Mouse (Mus musculus) forebrain, embryonic 10.5 days (tissue): ENCODE data around the gene Srgap3. TPM values are rescaled to one million over a fixed set of nuclear protein-coding genes. Genes with fewer than 3 reads are reported as not detected.

ENCODE experiments used
- DNase-seq: peaks from one replicate; pipeline ENCODE4 v3.0.0-alpha.2; 2017; ENCODE audit warnings: low spot score; ENCODE audit errors: extremely low spot score
- H3K27ac ChIP-seq: fragments of 300-500 bp; sonication (generic); 2 replicates; pipeline ENCODE4 v1.5.1; 2016; ENCODE audit warnings: mild to moderate bottlenecking
- H3K27me3 ChIP-seq: fragments of 300-500 bp; sonication (generic); 2 replicates; pipeline ENCODE4 v1.6.1; 2016; ENCODE audit warnings: mild to moderate bottlenecking; ENCODE audit not compliant: poor library complexity, severe bottlenecking
- H3K36me3 ChIP-seq: fragments of 300-500 bp; sonication (generic); replicated peaks from 2 replicates; pipeline ENCODE4 v1.6.1; 2016; ENCODE audit warnings: mild to moderate bottlenecking, moderate library complexity
- H3K4me1 ChIP-seq: fragments of 300-500 bp; sonication (generic); 2 replicates; pipeline ENCODE4 v1.6.1; 2016
- H3K4me3 ChIP-seq: fragments of 300-500 bp; sonication (generic); 2 replicates; pipeline ENCODE4 v1.5.1; 2016; ENCODE audit warnings: mild to moderate bottlenecking, moderate library complexity
- H3K9me3 ChIP-seq: fragments of 300-500 bp; sonication (generic); 2 replicates; pipeline ENCODE4 v1.6.1; 2016; ENCODE audit warnings: mild to moderate bottlenecking, moderate library complexity
- WGBS: fragments of 180-500 bp; shearing (Covaris S2); methylation state at CpG from one replicate; pipeline ENCODE4 v1.1.7; 2016; 5-methylcytosine and 5-hydroxymethylcytosine counted together
- polyA plus RNA-seq: library from polyadenylated mRNA; unstranded; fragments of >200 nt; fragmentation: Nextera tagmentation; extraction: Ambion mirVana; gene quantifications from 2 replicates; pipeline ENCODE4 v1.2.1, GENCODE M21; 2016

The Srgap3 gene
- polyA plus RNA-seq, 1 experiment from 2014 or later = 16.5 TPM

GRCm38 (mm10) chr6:112836712-112837111 lies 110.4 kb downstream of the Srgap3 start:
- Histone ChIP-seq H3K27ac (peak overlapping the region; percentile 80; the same call in 1 of the 2 replicates), H3K36me3 (0 out of 2 replicates have a peak, but pooled peaks cover 6% of the 10 kb centered on the region), H3K4me3 (no peak overlapping the region), H3K4me1 (peaks cover 74% of the 10 kb centered on the region), H3K27me3 (no peaks in the 10 kb centered on the region), H3K9me3 (no peaks in the 10 kb centered on the region)
- DNase-seq = no peak
- 84% methylated on average over 4 of the region's 4 CpGs for WGBS

- Histone ChIP-seq H3K4me3 (no peak overlapping the region), H3K27ac (peak overlapping the region; percentile 56; the same call in 1 of the 2 replicates), H3K4me1 (peaks cover 64% of the 10 kb centered on the region), H3K36me3 (0 out of 2 replicates have a peak, but pooled peaks cover 6% of the 10 kb centered on the region), H3K27me3 (no peaks in the 10 kb centered on the region), H3K9me3 (no peaks in the 10 kb centered on the region)
- WGBS = 83% methylated on average over 4 of the region's 4 CpGs
- DNase-seq = no peak
These were observed 111.7 kb downstream of the Srgap3 start for GRCm38 (mm10) chr6:112835413-112835812.

GRCm38 (mm10) chr6:112834430-112834829 lies 112.6 kb downstream of the Srgap3 start:
- H3K27me3 ChIP-seq = no peaks in the 10 kb centered on the region
- H3K27ac ChIP-seq = peak overlapping the region; percentile 65
- 87% methylated on average over 5 of the region's 5 CpGs for WGBS
- H3K4me1 ChIP-seq = peaks cover 64% of the 10 kb centered on the region
- no peaks in the 10 kb centered on the region for H3K9me3 ChIP-seq
- DNase-seq = no peak
- H3K36me3 ChIP-seq = peaks cover 9% of the 10 kb centered on the region
- no peak overlapping the region for H3K4me3 ChIP-seq

GRCm38 (mm10) chr6:112833763-112834162 lies 113.3 kb downstream of the Srgap3 start:
- Histone ChIP-seq H3K27ac (peak overlapping the region; percentile 65), H3K4me3 (no peak overlapping the region), H3K4me1 (peaks cover 61% of the 10 kb centered on the region), H3K36me3 (peaks cover 15% of the 10 kb centered on the region), H3K9me3 (no peaks in the 10 kb centered on the region), H3K27me3 (no peaks in the 10 kb centered on the region)
- WGBS = 73% methylated on average over 6 of the region's 6 CpGs
- no peak for DNase-seq

- Histone ChIP-seq H3K36me3 (peaks cover 39% of the 10 kb centered on the region), H3K9me3 (no peaks in the 10 kb centered on the region), H3K27me3 (no peaks in the 10 kb centered on the region), H3K4me1 (peaks cover 29% of the 10 kb centered on the region), H3K27ac (peak overlapping the region; percentile 61; the same call in 1 of the 2 replicates), H3K4me3 (no peak overlapping the region)
- WGBS = 82% methylated on average over 12 of the region's 12 CpGs
- no peak for DNase-seq
These were observed 117.9 kb downstream of the Srgap3 start for GRCm38 (mm10) chr6:112829196-112829595.

GRCm38 (mm10) chr6:112828420-112828819 lies 118.6 kb downstream of the Srgap3 start:
- WGBS = 84% methylated on average over 5 of the region's 5 CpGs
- Histone ChIP-seq H3K9me3 (no peaks in the 10 kb centered on the region), H3K27me3 (no peaks in the 10 kb centered on the region), H3K27ac (no peak overlapping the region), H3K36me3 (peaks cover 39% of the 10 kb centered on the region), H3K4me3 (no peak overlapping the region), H3K4me1 (peaks cover 21% of the 10 kb centered on the region)
- DNase-seq = no peak

DNA sequence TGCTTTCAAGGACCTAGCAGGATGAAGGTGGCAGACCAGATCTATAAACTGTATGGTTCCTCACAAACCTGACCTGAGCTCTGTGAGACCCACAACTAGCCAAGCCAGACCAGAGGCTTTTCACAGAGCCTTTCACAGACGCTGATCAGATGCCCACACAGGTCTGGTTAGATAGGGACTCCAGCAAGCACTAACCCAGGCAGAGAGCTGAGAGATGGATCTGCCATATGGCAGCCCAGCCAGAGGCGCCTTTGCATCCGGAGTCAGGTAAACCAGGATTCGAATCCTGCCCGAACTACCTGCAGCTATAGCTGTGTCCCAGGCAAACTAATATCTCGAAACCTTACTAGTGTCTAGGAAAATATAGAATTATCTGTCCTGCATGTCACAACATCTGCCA lies 121.4 kb downstream of the Srgap3 start:
- 97% methylated on average over 6 of the region's 6 CpGs for WGBS

DNA sequence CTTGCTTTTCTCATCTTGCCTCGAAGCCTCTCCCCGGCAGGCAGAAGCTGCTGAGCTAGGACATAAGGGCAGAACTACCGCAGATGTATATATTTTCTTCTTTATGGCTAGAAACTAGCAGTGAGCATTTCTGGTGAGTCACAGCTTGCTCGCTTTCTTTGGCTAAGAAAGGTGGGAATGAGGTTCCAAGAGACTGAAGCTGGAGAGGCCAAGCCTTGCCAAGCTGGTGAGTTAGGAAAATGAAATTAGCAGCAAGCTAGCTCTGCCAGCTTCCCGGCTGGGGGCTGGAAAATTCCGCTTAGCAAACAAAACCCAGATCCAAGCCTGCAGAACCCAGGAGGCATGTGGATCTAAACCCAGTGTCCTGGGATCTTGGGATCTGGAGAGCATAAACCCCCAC lies 124.0 kb downstream of the Srgap3 start:
- Histone ChIP-seq H3K27ac (0 out of 2 replicates have a peak overlapping the region, but pooled peaks have one; percentile 17), H3K4me1 (peaks cover 23% of the 10 kb centered on the region), H3K36me3 (peaks cover 35% of the 10 kb centered on the region), H3K4me3 (no peak overlapping the region), H3K9me3 (no peaks in the 10 kb centered on the region), H3K27me3 (no peaks in the 10 kb centered on the region)
- DNase-seq = no peak
- 91% methylated on average over 6 of the region's 6 CpGs for WGBS

More for the DNA sequence above, 121.4 kb downstream of the Srgap3 start:
- H3K36me3 ChIP-seq = peaks cover 45% of the 10 kb centered on the region
- H3K27ac ChIP-seq = no peak overlapping the region
- H3K27me3 ChIP-seq = no peaks in the 10 kb centered on the region
- peaks cover 32% of the 10 kb centered on the region for H3K4me1 ChIP-seq
- no peaks in the 10 kb centered on the region for H3K9me3 ChIP-seq
- no peak for DNase-seq
- no peak overlapping the region for H3K4me3 ChIP-seq

DNA sequence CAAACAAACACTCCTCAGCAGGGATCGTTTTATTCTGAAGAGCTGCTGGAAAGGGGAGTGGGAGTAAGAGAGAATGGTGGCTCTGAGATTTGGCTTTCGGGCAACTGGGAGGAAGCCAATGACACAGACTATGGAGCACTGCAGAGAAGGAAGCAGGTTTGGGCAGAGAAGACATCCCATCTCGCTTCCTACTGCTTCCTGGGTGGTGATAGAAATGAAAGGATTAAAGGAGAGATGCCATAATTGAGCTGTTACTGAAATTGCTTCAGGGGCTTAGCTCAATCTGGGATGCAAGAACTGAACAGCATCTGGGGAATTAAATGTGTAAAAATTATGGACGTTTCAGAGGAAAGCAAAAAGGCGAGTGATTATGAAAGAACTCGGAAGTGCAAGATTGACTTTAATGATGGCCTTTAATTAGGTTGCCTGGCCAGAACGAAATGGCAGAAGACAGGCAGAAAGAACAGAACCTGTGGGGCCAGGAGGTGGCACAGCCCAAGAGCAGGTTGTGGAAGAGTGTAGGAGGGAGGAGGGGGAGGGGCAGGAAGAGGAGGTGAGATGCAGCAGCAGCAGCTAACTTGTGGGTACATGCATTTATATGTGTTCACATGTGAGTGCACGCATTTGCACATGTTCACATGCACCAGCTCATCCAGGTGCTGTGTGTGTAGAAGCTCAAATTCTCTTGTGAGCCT lies 126.6 kb downstream of the Srgap3 start:
- H3K36me3 ChIP-seq = peaks cover 42% of the 10 kb centered on the region
- peak overlapping the region; percentile 44; the same call in 1 of the 2 replicates for H3K27ac ChIP-seq
- WGBS = 79% methylated on average over 8 of the region's 8 CpGs
- no peaks in the 10 kb centered on the region for H3K9me3 ChIP-seq
- H3K4me3 ChIP-seq = no peak overlapping the region
- no peaks in the 10 kb centered on the region for H3K27me3 ChIP-seq
- peaks cover 30% of the 10 kb centered on the region for H3K4me1 ChIP-seq
- no peak for DNase-seq

GRCm38 (mm10) chr6:112818403-112818901 lies 128.6 kb downstream of the Srgap3 start:
- no peaks in the 10 kb centered on the region for H3K27me3 ChIP-seq
- no peak for DNase-seq
- WGBS = 93% methylated on average over 7 of the region's 7 CpGs
- H3K4me3 ChIP-seq = no peak overlapping the region
- no peaks in the 10 kb centered on the region for H3K9me3 ChIP-seq
- H3K4me1 ChIP-seq = peaks cover 44% of the 10 kb centered on the region
- no peak overlapping the region for H3K27ac ChIP-seq
- peaks cover 42% of the 10 kb centered on the region for H3K36me3 ChIP-seq

- peaks cover 52% of the 10 kb centered on the region for H3K4me1 ChIP-seq
- WGBS = 76% methylated on average over 6 of the region's 6 CpGs
These were observed 131.5 kb downstream of the Srgap3 start for GRCm38 (mm10) chr6:112815604-112816003.

GRCm38 (mm10) chr6:112814525-112815086 lies 132.5 kb downstream of the Srgap3 start:
- H3K9me3 ChIP-seq = no peaks in the 10 kb centered on the region
- no peak overlapping the region for H3K4me3 ChIP-seq
- WGBS = 46% methylated on average over 5 of the region's 5 CpGs
- no peak for DNase-seq
- H3K36me3 ChIP-seq = peaks cover 48% of the 10 kb centered on the region
- H3K27me3 ChIP-seq = no peaks in the 10 kb centered on the region
- peak overlapping the region; percentile 74 for H3K27ac ChIP-seq
- peaks cover 57% of the 10 kb centered on the region for H3K4me1 ChIP-seq

More at GRCm38 (mm10) chr6:112815604-112816003, 131.5 kb downstream of the Srgap3 start:
- Histone ChIP-seq H3K27ac (0 out of 2 replicates have a peak overlapping the region, but pooled peaks have one; percentile 74), H3K36me3 (peaks cover 48% of the 10 kb centered on the region), H3K9me3 (no peaks in the 10 kb centered on the region), H3K4me3 (no peak overlapping the region), H3K27me3 (no peaks in the 10 kb centered on the region)
- DNase-seq = no peak

GRCm38 (mm10) chr6:112812884-112813283 lies 134.2 kb downstream of the Srgap3 start:
- Histone ChIP-seq H3K9me3 (no peaks in the 10 kb centered on the region), H3K36me3 (peaks cover 44% of the 10 kb centered on the region), H3K27me3 (no peaks in the 10 kb centered on the region), H3K4me1 (peaks cover 72% of the 10 kb centered on the region), H3K27ac (peak overlapping the region; percentile 56), H3K4me3 (no peak overlapping the region)
- no peak for DNase-seq
- 98% methylated on average over 7 of the region's 7 CpGs for WGBS
